Mouse (Mus musculus): ENCODE measurements at regions not wholly inside any gene's neighbourhood (a gene's known extent, or its start where the extent isn't known, plus 50 kb on each side); places are given as distances from the start of the nearest gene placed in this dataset.

DNA sequence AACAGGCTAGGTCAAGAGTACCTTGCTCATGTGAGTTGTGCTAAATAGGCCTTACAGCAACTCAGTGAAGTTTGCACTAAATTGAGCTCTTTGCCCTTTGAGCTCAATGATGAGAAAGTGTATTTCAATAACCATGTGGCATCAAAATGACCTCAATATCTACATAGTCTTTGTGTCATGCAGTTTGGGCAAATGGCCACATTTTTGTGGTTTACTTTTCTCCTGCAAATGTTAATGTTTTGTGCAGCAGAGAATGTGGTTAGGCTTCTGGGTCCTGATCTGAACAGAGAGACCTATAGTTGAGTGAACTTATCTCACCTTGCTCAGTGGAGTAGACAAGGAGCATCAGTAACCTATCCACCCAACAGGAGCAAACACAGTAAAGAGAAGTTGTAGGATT is 441.6 kb downstream of the Inhba start:
- TF ChIP-seq CTCF (IDR thresholded peaks at IDR 0.05; ENCODE audit: borderline replicate concordance, control insufficient read depth, extremely low read depth, insufficient read depth, low read length, poor library complexity) (no peak), POLR2A (IDR thresholded peaks at IDR 0.05; ENCODE audit: control insufficient read depth, extremely low read depth, insufficient read depth, low read length, poor library complexity) (no peak)
- H3K36me3 ChIP-seq (ENCODE audit: control insufficient read depth, insufficient read depth, low read length), result no peaks in the 10 kb centered on the region
- H3K27ac ChIP-seq (ENCODE audit: control insufficient read depth, insufficient read depth, low read length), result no peak overlapping the region

GRCm38 (mm10) chr13:16459743-16460142 is 448.1 kb downstream of the Inhba start:
- H3K4me1 ChIP-seq (replicated peaks; ENCODE audit: control insufficient read depth, insufficient read depth, low read length), result no peaks in the 10 kb centered on the region
- TF ChIP-seq CTCF (IDR thresholded peaks at IDR 0.05; ENCODE audit: borderline replicate concordance, control insufficient read depth, extremely low read depth, insufficient read depth, low read length, poor library complexity) (no peak), POLR2A (IDR thresholded peaks at IDR 0.05; ENCODE audit: control insufficient read depth, extremely low read depth, insufficient read depth, low read length, poor library complexity) (no peak)
- no peak for DNase-seq
- no peak overlapping the region for H3K4me3 ChIP-seq (ENCODE audit: control insufficient read depth, insufficient read depth, low read length)
- H3K27ac ChIP-seq (ENCODE audit: control insufficient read depth, insufficient read depth, low read length), result no peak overlapping the region
- H3K27me3 ChIP-seq (ENCODE audit: control insufficient read depth, insufficient read depth, low read length), result no peaks in the 10 kb centered on the region
- H3K36me3 ChIP-seq (ENCODE audit: control insufficient read depth, insufficient read depth, low read length), result no peaks in the 10 kb centered on the region
- 46% methylated on average over 2 of the region's 2 CpGs for WGBS

More for the DNA sequence above, 441.6 kb downstream of the Inhba start:
- Histone ChIP-seq H3K4me1 (replicated peaks; ENCODE audit: control insufficient read depth, insufficient read depth, low read length) (no peaks in the 10 kb centered on the region), H3K27me3 (ENCODE audit: control insufficient read depth, insufficient read depth, low read length) (no peaks in the 10 kb centered on the region), H3K4me3 (ENCODE audit: control insufficient read depth, insufficient read depth, low read length) (no peak overlapping the region)
- no peak for DNase-seq

GRCm38 (mm10) chr13:16461681-16462080 is 450.0 kb downstream of the Inhba start:
- Histone ChIP-seq H3K4me1 (replicated peaks; ENCODE audit: control insufficient read depth, insufficient read depth, low read length) (no peaks in the 10 kb centered on the region), H3K27me3 (ENCODE audit: control insufficient read depth, insufficient read depth, low read length) (no peaks in the 10 kb centered on the region), H3K4me3 (ENCODE audit: control insufficient read depth, insufficient read depth, low read length) (no peak overlapping the region), H3K27ac (ENCODE audit: control insufficient read depth, insufficient read depth, low read length) (no peak overlapping the region), H3K36me3 (ENCODE audit: control insufficient read depth, insufficient read depth, low read length) (no peaks in the 10 kb centered on the region)
- TF ChIP-seq CTCF (IDR thresholded peaks at IDR 0.05; ENCODE audit: borderline replicate concordance, control insufficient read depth, extremely low read depth, insufficient read depth, low read length, poor library complexity) (no peak), POLR2A (IDR thresholded peaks at IDR 0.05; ENCODE audit: control insufficient read depth, extremely low read depth, insufficient read depth, low read length, poor library complexity) (no peak)
- WGBS, result 96% methylated on average over 2 of the region's 2 CpGs
- DNase-seq, result no peak

GRCm38 (mm10) chr13:16464823-16465222 is 453.2 kb downstream of the Inhba start:
- no peaks in the 10 kb centered on the region for H3K36me3 ChIP-seq (ENCODE audit: control insufficient read depth, insufficient read depth, low read length)
- H3K4me1 ChIP-seq (replicated peaks; ENCODE audit: control insufficient read depth, insufficient read depth, low read length), result no peaks in the 10 kb centered on the region
- DNase-seq, result no peak
- no peak for TF ChIP-seq POLR2A (IDR thresholded peaks at IDR 0.05; ENCODE audit: control insufficient read depth, extremely low read depth, insufficient read depth, low read length, poor library complexity)
- no peak for TF ChIP-seq CTCF (IDR thresholded peaks at IDR 0.05; ENCODE audit: borderline replicate concordance, control insufficient read depth, extremely low read depth, insufficient read depth, low read length, poor library complexity)
- H3K27me3 ChIP-seq (ENCODE audit: control insufficient read depth, insufficient read depth, low read length), result no peaks in the 10 kb centered on the region
- no peak overlapping the region for H3K27ac ChIP-seq (ENCODE audit: control insufficient read depth, insufficient read depth, low read length)
- H3K4me3 ChIP-seq (ENCODE audit: control insufficient read depth, insufficient read depth, low read length), result no peak overlapping the region
- 91% methylated on average over 1 of the region's 1 CpGs for WGBS

DNA sequence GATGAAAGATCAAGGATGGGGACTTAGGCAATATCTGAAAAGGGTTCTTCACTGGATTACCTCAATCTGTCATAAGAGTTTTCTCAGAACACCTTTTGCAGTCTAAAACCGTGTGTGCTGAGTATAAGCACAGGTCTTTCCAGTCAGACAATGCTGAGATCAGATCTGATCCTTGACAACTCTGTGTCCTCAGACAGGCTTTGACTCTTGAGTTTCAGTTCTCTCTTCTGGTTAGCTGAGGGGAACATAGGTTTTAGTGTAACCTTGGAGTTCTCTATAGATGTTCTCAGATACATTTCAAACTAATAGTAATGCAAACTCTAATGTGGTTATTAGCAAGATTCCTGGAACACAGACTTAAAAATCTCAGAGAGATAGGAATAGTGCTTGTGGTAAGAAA is 453.7 kb downstream of the Inhba start:
- 69% methylated on average over 1 of the region's 1 CpGs for WGBS
- TF ChIP-seq CTCF (IDR thresholded peaks at IDR 0.05; ENCODE audit: borderline replicate concordance, control insufficient read depth, extremely low read depth, insufficient read depth, low read length, poor library complexity) (no peak), POLR2A (IDR thresholded peaks at IDR 0.05; ENCODE audit: control insufficient read depth, extremely low read depth, insufficient read depth, low read length, poor library complexity) (no peak)
- H3K27ac ChIP-seq (ENCODE audit: control insufficient read depth, insufficient read depth, low read length), result no peak overlapping the region

GRCm38 (mm10) chr13:16465812-16466211 is 454.2 kb downstream of the Inhba start:
- Histone ChIP-seq H3K4me1 (replicated peaks; ENCODE audit: control insufficient read depth, insufficient read depth, low read length) (no peaks in the 10 kb centered on the region), H3K36me3 (ENCODE audit: control insufficient read depth, insufficient read depth, low read length) (no peaks in the 10 kb centered on the region), H3K27ac (ENCODE audit: control insufficient read depth, insufficient read depth, low read length) (no peak overlapping the region), H3K27me3 (ENCODE audit: control insufficient read depth, insufficient read depth, low read length) (no peaks in the 10 kb centered on the region), H3K4me3 (ENCODE audit: control insufficient read depth, insufficient read depth, low read length) (no peak overlapping the region)
- TF ChIP-seq POLR2A (IDR thresholded peaks at IDR 0.05; ENCODE audit: control insufficient read depth, extremely low read depth, insufficient read depth, low read length, poor library complexity), result no peak
- TF ChIP-seq CTCF (IDR thresholded peaks at IDR 0.05; ENCODE audit: borderline replicate concordance, control insufficient read depth, extremely low read depth, insufficient read depth, low read length, poor library complexity), result no peak
- 98% methylated on average over 1 of the region's 1 CpGs for WGBS
- DNase-seq, result no peak

More for the DNA sequence above, 453.7 kb downstream of the Inhba start:
- no peak for DNase-seq
- Histone ChIP-seq H3K27me3 (ENCODE audit: control insufficient read depth, insufficient read depth, low read length) (no peaks in the 10 kb centered on the region), H3K4me3 (ENCODE audit: control insufficient read depth, insufficient read depth, low read length) (no peak overlapping the region), H3K4me1 (replicated peaks; ENCODE audit: control insufficient read depth, insufficient read depth, low read length) (no peaks in the 10 kb centered on the region), H3K36me3 (ENCODE audit: control insufficient read depth, insufficient read depth, low read length) (no peaks in the 10 kb centered on the region)

DNA sequence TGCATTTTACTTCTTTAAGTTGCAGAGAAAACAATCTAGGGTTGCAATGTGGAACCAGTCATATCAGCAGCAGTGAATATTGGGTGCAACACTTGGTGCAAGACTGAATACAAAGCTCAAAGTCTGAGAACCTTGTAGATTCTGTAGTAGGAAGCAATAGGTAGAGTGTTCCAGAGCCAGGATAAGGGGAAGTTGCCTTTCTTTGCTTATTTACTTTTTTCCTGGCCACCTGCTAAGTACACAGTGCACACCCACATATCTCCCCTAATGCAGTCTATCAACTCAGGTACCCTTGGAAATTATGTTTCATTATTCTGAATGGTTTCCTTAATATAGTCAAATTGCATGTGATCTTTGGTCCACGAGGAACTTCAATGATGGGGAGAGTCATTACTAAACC is 464.9 kb downstream of the Inhba start:
- Histone ChIP-seq H3K36me3 (ENCODE audit: control insufficient read depth, insufficient read depth, low read length) (no peaks in the 10 kb centered on the region), H3K4me1 (replicated peaks; ENCODE audit: control insufficient read depth, insufficient read depth, low read length) (no peaks in the 10 kb centered on the region), H3K27ac (ENCODE audit: control insufficient read depth, insufficient read depth, low read length) (no peak overlapping the region), H3K4me3 (ENCODE audit: control insufficient read depth, insufficient read depth, low read length) (no peak overlapping the region), H3K27me3 (ENCODE audit: control insufficient read depth, insufficient read depth, low read length) (no peaks in the 10 kb centered on the region)
- no peak for TF ChIP-seq POLR2A (IDR thresholded peaks at IDR 0.05; ENCODE audit: control insufficient read depth, extremely low read depth, insufficient read depth, low read length, poor library complexity)
- TF ChIP-seq CTCF (IDR thresholded peaks at IDR 0.05; ENCODE audit: borderline replicate concordance, control insufficient read depth, extremely low read depth, insufficient read depth, low read length, poor library complexity), result no peak
- 88% methylated on average over 1 of the region's 1 CpGs for WGBS
- no peak for DNase-seq

Data from thymus, adult 2 months (tissue).